Mouse (Mus musculus) liver, embryonic 14.5 days (tissue): ENCODE data around the gene Bmp7. TPM values are rescaled to one million over a fixed set of nuclear protein-coding genes. Genes with fewer than 3 reads are reported as not detected.

Experiments
- ATAC-seq: fragments of 200-750 bp; cut with Nextera tagmentation; 2 replicates; pipeline ENCODE4 v1.8.0; 2017; ENCODE audit warnings: moderate number of reproducible peaks, mild to moderate bottlenecking, moderate library complexity; ENCODE audit not compliant: insufficient read depth
- DNase-seq, 3 experiments: peaks; one replicate each; pipeline ENCODE4 v3.0.0-alpha.2; 2012 to 2013; ENCODE audit warnings: low read depth in 3 of 3, low spot score in 3 of 3
- H3K27ac ChIP-seq: fragments of 300-500 bp; sonication (generic); 2 replicates; pipeline ENCODE4 v1.5.1; 2014; ENCODE audit warnings: moderate library complexity, mild to moderate bottlenecking, control low read depth, inconsistent platforms
- H3K27me3 ChIP-seq: fragments of 300-500 bp; sonication (generic); 2 replicates; pipeline ENCODE4 v1.6.1; 2014; ENCODE audit warnings: mild to moderate bottlenecking, low read length, moderate library complexity; ENCODE audit not compliant: control insufficient read depth, insufficient read depth
- H3K36me3 ChIP-seq: fragments of 300-500 bp; sonication (generic); replicated peaks from 2 replicates; pipeline ENCODE4 v1.6.1; 2014; ENCODE audit warnings: low read depth; ENCODE audit not compliant: control insufficient read depth, insufficient read depth
- H3K4me1 ChIP-seq, 2 experiments: fragments of 200-500 bp in 1 of 2; fragments of 300-500 bp in 1 of 2; sonication (generic) in 1 of 2; replicated peaks; 2 replicates each; pipeline ENCODE4 v1.6.1; 2012 to 2014; ENCODE audit warnings: antibody characterized with exemption in 1 of 2, inconsistent platforms in 1 of 2, low read length in 1 of 2; ENCODE audit not compliant: control insufficient read depth in 2 of 2, insufficient read depth in 2 of 2
- H3K4me2 ChIP-seq: fragments of 300-500 bp; sonication (generic); 2 replicates; pipeline ENCODE4 v1.6.1; 2014; ENCODE audit warnings: low read depth, mild to moderate bottlenecking, control low read depth, moderate library complexity
- H3K4me3 ChIP-seq, 2 experiments: fragments of 200-500 bp in 1 of 2; fragments of 300-500 bp in 1 of 2; sonication (generic) in 1 of 2; 2 replicates each; pipeline ENCODE4 v1.5.1; 2012 to 2014; ENCODE audit warnings: low read depth in 2 of 2, low read length in 2 of 2, mild to moderate bottlenecking in 2 of 2, control low read depth in 1 of 2, inconsistent platforms in 1 of 2, moderate library complexity in 1 of 2; ENCODE audit not compliant: insufficient read depth in 1 of 2
- H3K9ac ChIP-seq: fragments of 300-500 bp; sonication (generic); replicated peaks from 2 replicates; pipeline ENCODE4 v1.6.1; 2014; ENCODE audit warnings: mild to moderate bottlenecking, control low read depth, moderate library complexity
- H3K9me3 ChIP-seq: fragments of 300-500 bp; sonication (generic); 2 replicates; pipeline ENCODE4 v1.6.1; 2016; ENCODE audit warnings: low read length, mixed read lengths; ENCODE audit not compliant: control insufficient read depth
- CTCF ChIP-seq: IDR thresholded peaks from 2 replicates; pipeline ENCODE4 v1.5.1; 2016; ENCODE audit warnings: antibody characterized with exemption, low read depth, control low read depth
- EP300 ChIP-seq: IDR thresholded peaks from 2 replicates; pipeline ENCODE4 v1.6.1; 2016; ENCODE audit warnings: antibody characterized with exemption, low read depth
- WGBS: fragments of 180-500 bp; shearing (Covaris S2); extraction: QIAGEN DNeasy Blood & Tissue Kit; methylation state at CpG from one replicate; pipeline ENCODE4 v1.1.7; 2014; ENCODE audit not compliant: insufficient replicate concordance; 5-methylcytosine and 5-hydroxymethylcytosine counted together
- polyA plus RNA-seq, 2 experiments: library from polyadenylated mRNA; depleted of rRNA in 1 of 2; stranded (reverse) in 1 of 2; unstranded in 1 of 2; fragments of >200 nt; fragmentation: Nextera tagmentation in 1 of 2; extraction: Ambion mirVana in 1 of 2; gene quantifications; 2 replicates each; pipeline versions ENCODE4 v1.2.1 to v1.2.3; 2012 to 2014

Bmp7 gene
- polyA plus RNA-seq, 2 experiments: 1.7 to 1.8 TPM

DNA sequence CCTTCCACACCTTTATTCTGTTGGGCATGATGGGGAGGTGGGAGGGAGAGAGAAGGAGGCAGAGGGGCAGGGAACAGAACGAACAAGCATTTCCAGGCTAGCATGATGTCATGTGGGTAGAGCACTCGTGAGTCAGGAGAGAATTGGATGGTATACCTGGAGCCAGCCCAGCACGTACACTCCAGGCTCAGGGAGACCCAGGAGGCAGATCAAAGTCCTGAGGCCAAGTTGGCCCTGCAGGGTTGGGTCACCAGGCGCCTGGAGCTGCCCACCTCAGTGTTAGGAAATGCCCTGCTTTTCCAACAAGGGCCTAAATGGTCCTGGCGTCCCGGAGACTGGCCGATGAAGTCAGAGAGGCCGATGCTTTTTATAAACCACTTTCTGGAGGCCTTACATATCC, 36.6 kb downstream of the Bmp7 start:
- DNase-seq (no peak), ATAC-seq (no peak)
- H3K9me3 ChIP-seq: no peaks in the 10 kb centered on the region
- H3K27me3 ChIP-seq: no peaks in the 10 kb centered on the region
- H3K4me1 ChIP-seq: peaks cover 0 to 5% of the 10 kb centered on the region in 2 experiments; a peak in 1 of 4 replicates
- no peak overlapping the region for H3K4me2 ChIP-seq
- no peak overlapping the region for H3K9ac ChIP-seq
- 69% methylated on average over 8 of the region's 8 CpGs for WGBS
- H3K36me3 ChIP-seq: no peaks in the 10 kb centered on the region
- TF ChIP-seq EP300 (no peak), CTCF (no peak)
- no peak overlapping the region for H3K27ac ChIP-seq
- H3K4me3 ChIP-seq: no peak overlapping the region

DNA sequence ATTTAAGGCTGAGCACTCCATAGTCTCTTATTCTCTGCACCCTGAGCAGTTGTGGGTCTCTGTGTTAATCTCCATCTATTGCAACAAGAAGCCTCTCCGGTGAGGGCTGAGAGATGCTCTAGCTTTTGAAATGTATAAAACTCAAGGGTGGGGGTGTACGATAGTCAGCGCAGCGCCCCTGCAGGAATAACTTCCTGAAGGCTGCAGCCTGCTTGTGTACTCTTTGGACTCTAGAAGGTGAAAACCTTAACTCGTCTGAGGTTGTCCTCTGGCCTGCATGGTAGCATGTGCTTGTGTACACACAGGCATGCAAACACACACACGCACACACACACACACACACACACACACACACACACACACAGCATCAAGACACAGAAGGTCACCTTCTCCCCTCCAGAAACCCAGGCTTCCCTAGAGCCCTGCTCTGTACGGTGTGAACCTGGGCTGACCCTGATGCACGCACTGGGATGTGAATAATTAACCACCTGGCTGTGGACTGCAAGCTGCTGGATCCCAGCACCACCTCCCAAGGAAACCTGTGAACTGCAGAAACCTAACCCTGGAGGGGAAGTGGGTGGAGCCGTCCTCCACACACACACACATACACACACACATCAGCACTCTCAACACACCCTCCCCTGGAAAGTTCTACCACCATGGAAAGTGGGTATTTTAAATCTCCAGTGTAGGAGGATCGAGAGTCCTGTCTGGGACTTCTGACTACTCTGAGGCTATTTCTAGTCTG, 39.0 kb downstream of the Bmp7 start:
- TF ChIP-seq EP300 (no peak), CTCF (no peak)
- 56% methylated on average over 10 of the region's 10 CpGs for WGBS
- Histone ChIP-seq H3K9me3 (no peaks in the 10 kb centered on the region), H3K27me3 (no peaks in the 10 kb centered on the region), H3K4me3 (no peak overlapping the region), H3K36me3 (no peaks in the 10 kb centered on the region), H3K9ac (no peak overlapping the region), H3K4me2 (no peak overlapping the region), H3K4me1 (peaks cover 0 to 5% of the 10 kb centered on the region in 2 experiments; a peak in 1 of 4 replicates), H3K27ac (no peak overlapping the region)
- ATAC-seq (peak; percentile 70), DNase-seq (peak in 2 of 3 experiments; percentile 9)

DNA sequence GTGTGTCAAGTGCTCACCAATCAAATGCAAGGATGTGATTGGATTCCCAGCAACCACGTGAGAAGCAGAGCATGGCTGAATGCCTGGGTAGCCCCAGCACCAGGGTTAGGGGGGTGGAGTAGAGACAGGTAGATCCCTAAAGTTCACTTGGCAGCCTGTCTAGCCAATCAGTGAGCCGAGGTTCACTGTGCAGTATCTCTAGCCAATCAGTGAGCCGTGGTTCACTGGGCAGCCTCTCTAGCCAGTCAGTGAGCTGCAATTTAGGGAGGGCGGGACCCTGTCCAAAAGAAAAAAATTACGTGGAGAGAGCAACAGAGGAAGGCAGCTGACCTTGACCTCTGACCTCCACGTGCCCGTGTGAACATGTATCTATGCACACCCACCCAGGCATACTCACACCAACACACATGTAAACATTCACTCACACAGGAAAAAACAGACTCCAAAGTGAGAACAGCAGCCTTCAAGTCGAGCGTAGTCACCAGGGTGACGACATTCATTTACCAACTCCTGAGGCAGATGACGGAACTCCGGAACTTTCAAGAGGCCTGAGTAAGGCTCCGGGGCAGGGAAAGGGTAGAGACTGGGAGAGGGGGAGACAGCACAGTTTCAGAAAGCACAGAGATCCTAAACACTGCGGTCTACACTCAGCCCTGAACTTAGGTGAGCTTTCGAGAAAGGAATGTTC, 50.2 kb downstream of the Bmp7 start:
- no peak overlapping the region for H3K4me3 ChIP-seq
- H3K4me2 ChIP-seq: no peak overlapping the region
- no peaks in the 10 kb centered on the region for H3K4me1 ChIP-seq
- no peak overlapping the region for H3K27ac ChIP-seq
- TF ChIP-seq CTCF: no peak
- no peak for TF ChIP-seq EP300
- no peak for DNase-seq
- ATAC-seq: no peak
- no peaks in the 10 kb centered on the region for H3K36me3 ChIP-seq
- H3K9me3 ChIP-seq: no peaks in the 10 kb centered on the region
- no peak overlapping the region for H3K9ac ChIP-seq
- no peaks in the 10 kb centered on the region for H3K27me3 ChIP-seq
- WGBS: 59% methylated on average over 15 of the region's 15 CpGs

DNA sequence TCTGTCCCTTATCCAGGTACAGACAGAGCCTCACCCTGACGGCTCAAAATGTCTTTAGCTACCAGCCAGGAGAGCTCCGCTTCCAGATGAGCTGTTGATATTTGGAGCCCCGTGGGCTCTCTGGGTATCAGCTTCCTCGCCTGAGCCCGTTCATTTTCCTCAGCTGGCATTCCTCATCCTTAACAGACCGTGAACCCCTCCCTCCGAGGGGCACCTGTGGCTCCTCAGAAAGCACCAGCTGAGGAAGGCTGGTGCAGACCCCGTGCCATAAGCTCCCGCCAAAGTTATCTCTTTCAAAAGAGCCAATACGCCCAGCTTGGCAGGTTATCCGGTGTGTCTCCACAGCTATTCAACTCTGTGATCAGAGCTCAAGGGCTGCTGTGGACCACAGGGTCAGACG, 50.9 kb downstream of the Bmp7 start:
- no peak for ATAC-seq
- no peak for DNase-seq
- 67% methylated on average over 12 of the region's 12 CpGs for WGBS
- Histone ChIP-seq H3K9me3 (no peaks in the 10 kb centered on the region), H3K27ac (no peak overlapping the region), H3K36me3 (no peaks in the 10 kb centered on the region), H3K4me3 (no peak overlapping the region), H3K4me2 (no peak overlapping the region), H3K27me3 (no peaks in the 10 kb centered on the region), H3K4me1 (no peaks in the 10 kb centered on the region), H3K9ac (no peak overlapping the region)
- TF ChIP-seq CTCF (no peak), EP300 (no peak)

DNA sequence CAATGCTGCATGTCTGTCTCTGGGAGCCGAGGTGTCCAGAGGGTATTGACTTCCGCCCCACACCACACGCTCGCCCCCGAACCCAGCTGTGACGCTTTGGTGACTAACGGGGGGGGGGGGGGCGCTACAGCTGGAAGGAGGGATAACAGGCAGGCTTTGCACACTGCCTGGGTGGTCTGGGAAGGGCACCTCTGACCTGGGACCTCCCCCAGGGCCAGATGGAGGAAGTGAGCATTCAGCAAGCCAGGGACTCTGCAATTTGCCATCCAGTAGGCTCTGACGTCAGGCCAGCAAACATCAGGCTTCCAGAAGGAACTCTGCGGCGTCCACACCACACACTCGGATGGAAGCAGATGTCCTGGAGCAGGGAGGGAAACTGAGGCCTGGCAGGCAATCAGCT, 52.0 kb downstream of the Bmp7 start:
- Histone ChIP-seq H3K4me2 (no peak overlapping the region), H3K9ac (no peak overlapping the region), H3K27me3 (no peaks in the 10 kb centered on the region), H3K9me3 (no peaks in the 10 kb centered on the region), H3K27ac (no peak overlapping the region), H3K36me3 (no peaks in the 10 kb centered on the region), H3K4me3 (no peak overlapping the region), H3K4me1 (no peaks in the 10 kb centered on the region)
- DNase-seq: no peak
- TF ChIP-seq EP300 (no peak), CTCF (no peak)
- no peak for ATAC-seq
- WGBS: 42% methylated on average over 12 of the region's 12 CpGs
